17 mouse cellular contexts compared by ENCODE assay signal in genomic region chr9:49624910-49625309, GRCm38 (mm10).
DNase-seq lines count a peak whose midpoint lies in the region; ATAC-seq and TF ChIP-seq lines count a peak whose summit lies in the region.
"Had no signal": no experiment of that assay in that cellular context is flagged by ENCODE, and none has a peak within 500 bp of the region (broad histone marks: within the 10 kb centered on the region; RNA-seq: fewer than 3 reads in every experiment).

No protein-coding gene starts in this region.

- no peak overlapping the region for H3K4me3 ChIP-seq in forebrain, embryonic 13.5 days
- no peak overlapping the region for H3K4me3 ChIP-seq in forebrain, embryonic 11.5 days (ENCODE audit: low read depth, low read length)
- H3K4me3 ChIP-seq in hindbrain, embryonic 11.5 days (ENCODE audit: low read depth, low read length): no peak overlapping the region
- H3K4me3 ChIP-seq in midbrain, embryonic 15.5 days: no peak overlapping the region
- H3K4me3 ChIP-seq: erythroblast, embryonic 14.5 days; heart, embryonic 15.5 days; limb, embryonic 10.5 days; liver, embryonic 13.5 days had no signal

- ATAC-seq in forebrain, embryonic 13.5 days: 0 out of 2 replicates have a peak, but pooled peaks have one; percentile 14
- ATAC-seq in forebrain, embryonic 11.5 days (replicated peaks; ENCODE audit: low FRiP score): no peak
- ATAC-seq in hindbrain, embryonic 11.5 days (ENCODE audit: low FRiP score): 0 out of 2 replicates have a peak, but pooled peaks have one; percentile 17
- 0 out of 2 replicates have a peak, but pooled peaks have one; percentile 24 for ATAC-seq in midbrain, embryonic 15.5 days (replicated peaks)
- ATAC-seq: activated CD4-positive, CD25-positive, alpha-beta regulatory T cell, adult 4 months had no signal

- no peak for DNase-seq in forebrain, embryonic 11.5 days (ENCODE audit: low spot score)
- DNase-seq in brain, embryonic 14.5 days (ENCODE audit: low read depth): peak; percentile 44
- no peak for DNase-seq in hindbrain, embryonic 11.5 days (ENCODE audit: low spot score)
- no peak for DNase-seq in kidney, postnatal 25 days
- DNase-seq in layer of hippocampus, adult 9-11 months: no peak
- DNase-seq in spleen, postnatal 36 days (ENCODE audit: low spot score in 2 of 2): no peak
- DNase-seq: adrenal gland, postnatal 36 days; cerebellum, postnatal 14 days; kidney, postnatal 10 days; liver, embryonic 13.5 days; thymus, postnatal 25 days had no signal

- no peak for TF ChIP-seq CTCF in brain, embryonic 14.5 days (IDR thresholded peaks at IDR 0.05; ENCODE audit: borderline replicate concordance, extremely low read depth, insufficient read depth, insufficient read length)

- no peaks in the 10 kb centered on the region for H3K27me3 ChIP-seq in forebrain, embryonic 13.5 days
- H3K27me3 ChIP-seq in forebrain, embryonic 11.5 days (ENCODE audit: control insufficient read depth, insufficient read depth, low read length): no peaks in the 10 kb centered on the region
- H3K27me3 ChIP-seq in hindbrain, embryonic 11.5 days (ENCODE audit: control insufficient read depth, insufficient read depth, low read length): no peaks in the 10 kb centered on the region
- no peaks in the 10 kb centered on the region for H3K27me3 ChIP-seq in midbrain, embryonic 15.5 days (replicated peaks)
- H3K27me3 ChIP-seq: heart, embryonic 15.5 days; liver, embryonic 13.5 days had no signal

- no peaks in the 10 kb centered on the region for H3K9me3 ChIP-seq in forebrain, embryonic 13.5 days (replicated peaks)
- H3K9me3 ChIP-seq in forebrain, embryonic 11.5 days (ENCODE audit: control insufficient read depth, low read length): no peaks in the 10 kb centered on the region
- no peaks in the 10 kb centered on the region for H3K9me3 ChIP-seq in hindbrain, embryonic 11.5 days (ENCODE audit: control insufficient read depth, low read length)
- no peaks in the 10 kb centered on the region for H3K9me3 ChIP-seq in midbrain, embryonic 15.5 days
- H3K9me3 ChIP-seq: heart, embryonic 15.5 days; limb, embryonic 10.5 days; liver, embryonic 13.5 days had no signal

- 0 out of 2 replicates have a peak, but pooled peaks cover 2% of the 10 kb centered on the region for H3K36me3 ChIP-seq in forebrain, embryonic 13.5 days (ENCODE audit: poor library complexity, severe bottlenecking)
- no peaks in the 10 kb centered on the region for H3K36me3 ChIP-seq in forebrain, embryonic 11.5 days (ENCODE audit: control insufficient read depth, insufficient read depth, low read length)
- H3K36me3 ChIP-seq in hindbrain, embryonic 11.5 days (ENCODE audit: control insufficient read depth, insufficient read depth, low read length): no peaks in the 10 kb centered on the region
- H3K36me3 ChIP-seq in midbrain, embryonic 15.5 days (replicated peaks): no peaks in the 10 kb centered on the region
- H3K36me3 ChIP-seq: heart, embryonic 15.5 days; limb, embryonic 10.5 days; liver, embryonic 13.5 days had no signal

- peak overlapping the region; percentile 72; the same call in 1 of the 2 replicates for H3K27ac ChIP-seq in forebrain, embryonic 13.5 days
- no peak overlapping the region for H3K27ac ChIP-seq in forebrain, embryonic 11.5 days (ENCODE audit: low read depth, low read length)
- H3K27ac ChIP-seq in hindbrain, embryonic 11.5 days (ENCODE audit: low read depth, low read length): peak overlapping the region; percentile 67
- peak overlapping the region; percentile 78 for H3K27ac ChIP-seq in midbrain, embryonic 15.5 days
- H3K27ac ChIP-seq: heart, embryonic 15.5 days; limb, embryonic 10.5 days; liver, embryonic 13.5 days had no signal

- TF ChIP-seq POLR2A in brain, embryonic 14.5 days (IDR thresholded peaks at IDR 0.05; ENCODE audit: borderline replicate concordance, extremely low read depth, insufficient read depth, insufficient read length, poor library complexity, severe bottlenecking): no peak

- H3K4me2 ChIP-seq in forebrain, embryonic 13.5 days: no peak overlapping the region
- no peak overlapping the region for H3K4me2 ChIP-seq in forebrain, embryonic 11.5 days (ENCODE audit: low read depth, low read length, severe bottlenecking)
- no peak overlapping the region for H3K4me2 ChIP-seq in hindbrain, embryonic 11.5 days (replicated peaks; ENCODE audit: low read depth, low read length)
- H3K4me2 ChIP-seq in midbrain, embryonic 15.5 days: no peak overlapping the region
- H3K4me2 ChIP-seq: heart, embryonic 15.5 days; liver, embryonic 13.5 days had no signal

- no peak overlapping the region for H3K9ac ChIP-seq in forebrain, embryonic 13.5 days
- no peak overlapping the region for H3K9ac ChIP-seq in forebrain, embryonic 11.5 days (ENCODE audit: low read length)
- no peak overlapping the region for H3K9ac ChIP-seq in hindbrain, embryonic 11.5 days (ENCODE audit: low read depth, low read length)
- H3K9ac ChIP-seq in midbrain, embryonic 15.5 days: no peak overlapping the region
- H3K9ac ChIP-seq: heart, embryonic 15.5 days; liver, embryonic 13.5 days had no signal

- H3K4me1 ChIP-seq in forebrain, embryonic 13.5 days: peaks cover 43% of the 10 kb centered on the region
- H3K4me1 ChIP-seq in forebrain, embryonic 11.5 days (replicated peaks; ENCODE audit: control insufficient read depth, insufficient read depth, low read length): no peaks in the 10 kb centered on the region
- 0 out of 2 replicates have a peak, but pooled peaks cover 2% of the 10 kb centered on the region for H3K4me1 ChIP-seq in hindbrain, embryonic 11.5 days (replicated peaks; ENCODE audit: control insufficient read depth, insufficient read depth, low read length)
- H3K4me1 ChIP-seq in midbrain, embryonic 15.5 days: peaks cover 44% of the 10 kb centered on the region
- H3K4me1 ChIP-seq: limb, embryonic 10.5 days; liver, embryonic 13.5 days had no signal

- WGBS in forebrain, embryonic 13.5 days: 77% methylated on average over 6 of the region's 6 CpGs
- WGBS in forebrain, embryonic 11.5 days: 89% methylated on average over 6 of the region's 6 CpGs
- 84% methylated on average over 6 of the region's 6 CpGs for WGBS in hindbrain, embryonic 11.5 days
- 77% methylated on average over 6 of the region's 6 CpGs for WGBS in midbrain, embryonic 15.5 days
